Mouse (Mus musculus) spleen, postnatal 36 days (tissue): ENCODE measurements around the gene Slc19a2.
"Not testable (repeated sequence)": the region's sequence is repeated elsewhere in the genome, so short reads cannot be mapped to it uniquely, and the experiment has no call there.

Source experiments
- DNase-seq, 2 experiments: peaks; one replicate each; pipeline ENCODE4 v3.0.0; 2022; ENCODE audit warnings: low spot score in 2 of 2, mixed read lengths in 1 of 2

Slc19a2 gene

DNA sequence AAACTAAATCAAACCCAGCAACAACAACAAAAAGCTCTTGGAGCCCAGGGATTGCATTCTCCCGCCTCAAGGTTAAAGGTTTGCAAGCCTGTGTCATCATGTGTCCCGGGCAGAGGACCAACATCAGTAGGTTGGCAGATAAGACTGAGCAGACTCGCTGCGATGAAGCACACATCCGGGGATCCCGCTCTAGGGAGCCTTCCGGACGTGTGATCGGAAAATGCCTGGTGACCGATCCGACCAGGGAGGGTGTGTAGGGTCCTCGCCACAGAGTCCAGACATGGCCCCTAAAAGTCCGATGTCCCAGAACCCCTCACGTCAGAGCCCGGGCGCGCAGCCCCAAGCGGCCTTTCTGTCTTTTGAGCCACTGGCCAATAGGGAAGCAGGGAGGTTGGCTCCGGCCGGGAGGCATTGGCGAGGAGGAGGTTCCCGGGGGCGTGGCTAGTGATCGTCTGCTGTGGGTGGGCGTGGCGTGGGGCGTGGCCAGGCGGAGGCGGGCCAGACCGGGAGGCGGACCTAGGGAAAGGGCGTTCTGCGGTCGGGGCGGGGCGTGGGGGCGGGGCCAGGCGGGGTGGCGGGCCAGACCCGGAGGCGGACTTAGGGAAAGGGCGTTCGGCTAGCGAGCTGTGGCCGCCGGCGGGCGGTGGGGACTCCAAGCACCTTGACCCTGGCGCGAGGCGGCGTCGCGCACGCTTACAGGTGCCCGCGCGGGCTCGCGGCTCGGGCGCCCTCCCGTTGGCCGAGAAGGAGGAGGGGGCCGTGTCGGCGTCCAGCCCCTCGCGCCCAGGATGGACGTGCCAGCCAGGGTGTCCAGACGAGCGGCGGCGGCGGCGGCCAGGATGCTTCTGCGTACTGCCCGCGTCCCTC lies at the start of gene Slc19a2:
TSS of gene Slc19a2 (plus strand) at position 582 of the 867 bp plus-strand sequence.
- DNase-seq = peak; percentile 95 to 96

DNA sequence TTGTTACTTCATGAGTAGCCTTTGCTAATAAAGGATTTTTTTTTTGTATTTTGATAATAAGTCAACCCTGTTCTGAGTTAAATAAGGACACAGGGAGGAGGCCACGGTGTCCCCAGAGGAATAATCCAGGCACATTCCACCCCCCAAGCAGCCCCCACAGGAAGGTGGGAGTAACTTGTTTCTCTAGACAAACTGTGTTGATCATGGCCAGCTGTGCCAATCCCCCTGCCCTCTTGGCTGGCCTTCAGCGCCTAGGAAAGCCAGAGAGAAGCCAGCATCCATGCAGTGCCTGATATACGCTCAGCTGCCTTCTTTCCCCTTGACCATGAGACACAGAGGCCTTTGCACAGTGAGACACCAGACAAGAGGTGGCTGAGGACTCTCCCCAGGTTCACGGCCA lies 49.3 kb upstream of the Slc19a2 start:
- DNase-seq = no peak

DNA sequence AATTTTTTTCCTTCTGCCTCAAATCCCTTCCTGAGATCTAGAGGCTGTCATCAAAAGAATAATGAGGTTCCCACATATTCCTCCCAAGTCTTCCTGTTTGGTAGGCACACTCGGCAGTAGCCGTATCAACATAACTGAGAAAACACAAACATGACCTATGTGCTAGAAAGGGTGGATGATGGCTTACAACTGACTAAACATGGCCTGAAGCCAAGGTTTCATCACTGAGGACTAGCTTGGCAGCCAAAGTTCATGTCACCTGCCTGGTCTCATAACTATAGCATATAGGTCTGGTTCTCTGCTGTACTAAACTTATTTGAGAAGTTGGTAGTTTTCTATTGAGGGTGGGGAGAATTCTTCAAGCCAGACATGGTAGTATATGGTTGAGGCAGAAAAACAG lies 40.4 kb upstream of the Slc19a2 start:
- no peak for DNase-seq

DNA sequence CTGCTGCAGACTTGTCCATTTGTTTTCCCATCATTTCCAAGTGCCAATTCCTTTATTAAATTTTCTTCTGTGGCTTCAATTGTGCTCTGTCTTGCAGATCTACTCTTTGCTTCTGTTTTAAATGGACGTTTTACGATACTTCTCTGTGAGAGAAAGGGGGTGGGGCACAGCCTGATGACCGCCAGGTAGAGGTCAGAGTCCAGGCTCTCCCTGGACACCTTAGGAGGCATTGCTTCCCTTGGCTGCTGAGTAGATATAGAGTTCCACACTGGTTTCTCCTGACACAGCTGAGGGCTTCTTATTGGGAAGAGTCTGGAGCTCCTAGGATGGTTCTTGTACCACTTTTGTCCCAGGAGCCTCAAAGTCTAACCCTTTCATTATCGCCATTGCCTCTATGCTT lies 37.9 kb upstream of the Slc19a2 start:
- DNase-seq = no peak

DNA sequence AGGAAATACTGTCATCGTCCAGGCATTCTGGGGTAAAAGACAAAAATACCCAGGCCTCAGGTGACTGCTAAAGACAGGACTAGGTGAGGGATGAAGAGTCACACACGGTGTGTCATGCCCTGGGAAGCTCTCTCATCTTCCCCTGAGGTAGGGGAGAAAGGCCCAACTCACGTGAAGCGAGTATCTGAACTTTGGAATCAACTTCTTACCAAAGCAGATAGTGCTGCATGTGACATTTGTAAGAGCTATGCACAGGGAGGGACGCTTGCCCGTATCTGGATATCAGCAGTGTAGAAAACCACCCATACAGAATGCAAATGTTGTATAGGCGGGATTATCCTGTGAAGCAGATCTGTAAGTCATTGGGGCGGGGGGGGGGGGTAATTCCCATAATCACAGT lies 36.2 kb upstream of the Slc19a2 start:
- no peak for DNase-seq

DNA sequence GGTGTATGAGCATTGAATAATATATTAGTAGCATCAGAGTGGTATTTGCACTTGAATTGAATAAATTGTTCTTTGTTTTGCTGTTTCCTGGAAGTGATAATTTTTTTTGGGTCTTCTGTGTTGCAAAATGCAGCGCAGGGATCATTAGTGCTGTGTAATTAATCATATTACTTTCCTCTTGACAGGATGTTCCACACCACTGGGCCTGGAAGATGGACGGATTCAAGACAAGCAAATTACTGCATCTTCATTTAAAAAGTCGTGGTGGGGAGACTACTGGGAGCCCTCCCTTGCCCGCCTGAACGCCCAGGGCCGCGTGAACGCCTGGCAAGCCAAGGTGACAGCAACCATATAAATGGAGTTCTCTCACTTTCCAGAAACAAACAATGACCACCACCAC lies 34.7 kb upstream of the Slc19a2 start:
- no peak for DNase-seq

DNA sequence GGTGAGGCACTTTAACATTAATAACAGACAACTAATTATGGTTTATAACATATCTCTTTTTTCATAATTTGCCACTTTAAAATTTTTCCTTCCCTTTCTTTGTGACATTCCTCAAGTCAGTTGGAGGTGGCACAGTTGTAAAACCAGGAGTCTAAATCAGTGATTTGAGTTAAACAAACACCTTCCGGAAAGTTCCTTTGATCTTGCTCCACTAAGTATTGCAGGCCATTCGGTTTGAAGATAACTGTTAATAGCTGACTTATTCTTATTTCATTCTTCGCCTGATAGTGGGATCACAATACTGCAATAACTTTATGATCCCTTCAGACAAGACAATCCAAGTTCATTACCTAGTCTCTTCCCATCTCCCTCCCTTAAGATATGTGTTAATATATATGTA lies 33.7 kb upstream of the Slc19a2 start:
- no peak for DNase-seq

DNA sequence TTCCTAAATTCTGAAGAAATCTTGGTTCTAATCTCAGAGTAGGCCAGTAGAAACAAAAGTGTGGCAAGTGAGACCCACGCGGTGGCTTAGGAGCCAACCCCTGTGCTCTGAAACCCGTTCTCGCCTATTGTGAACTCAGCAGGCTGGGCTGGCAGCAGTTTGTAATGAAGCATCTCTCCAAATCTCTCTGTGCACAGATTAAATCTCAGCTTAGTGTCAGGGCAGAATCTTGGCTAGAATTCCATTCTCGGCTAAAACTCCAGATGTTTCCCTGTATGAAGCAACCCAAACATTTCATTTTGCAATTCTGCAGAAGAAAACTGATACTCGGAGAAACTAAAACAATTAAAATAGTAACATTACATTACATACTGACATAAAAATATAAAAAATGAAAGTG lies 33.3 kb upstream of the Slc19a2 start:
- DNase-seq = no peak

DNA sequence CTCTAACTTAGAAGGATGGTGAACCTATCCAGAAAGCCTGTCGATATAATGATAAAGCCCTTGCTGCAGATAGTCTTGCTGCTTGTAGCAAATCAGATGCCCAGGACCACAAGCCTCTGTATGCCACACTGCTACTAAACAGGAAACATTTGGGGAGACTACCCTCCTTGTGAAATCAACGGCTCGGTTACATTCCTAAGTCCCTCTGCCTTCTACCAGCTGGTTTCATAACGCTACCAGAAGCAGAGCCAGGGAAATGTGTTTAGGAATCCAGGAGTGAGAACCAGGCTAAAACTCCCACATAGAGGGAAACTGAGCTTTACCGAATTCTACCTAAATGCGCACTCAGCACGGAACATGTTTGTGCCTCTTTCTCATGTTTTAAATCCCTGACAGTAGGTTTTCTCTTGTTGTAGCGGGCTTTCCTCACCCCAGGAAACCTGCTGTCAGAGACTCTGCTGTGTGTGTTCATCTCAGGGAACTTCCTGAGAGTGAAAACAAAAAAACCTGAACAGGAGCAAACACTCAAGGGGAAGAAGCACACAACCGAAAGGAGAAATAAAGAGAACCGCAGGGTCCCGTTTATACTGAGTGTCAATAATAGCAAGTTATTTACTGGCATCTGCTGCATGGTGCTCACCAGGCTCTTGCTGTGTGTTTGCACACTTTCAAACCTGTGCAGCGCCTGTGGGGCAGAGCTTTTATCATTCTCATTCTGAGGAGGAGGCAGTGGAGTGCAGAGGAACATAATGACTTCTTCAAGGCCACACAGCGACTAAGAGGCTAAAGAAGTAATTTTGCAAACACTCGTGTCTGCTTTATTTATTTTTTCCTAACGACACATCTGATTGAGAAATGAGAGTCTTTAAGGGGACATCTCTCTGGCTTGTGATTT lies 30.8 kb upstream of the Slc19a2 start:
- DNase-seq = peak; percentile 10 to 31

DNA sequence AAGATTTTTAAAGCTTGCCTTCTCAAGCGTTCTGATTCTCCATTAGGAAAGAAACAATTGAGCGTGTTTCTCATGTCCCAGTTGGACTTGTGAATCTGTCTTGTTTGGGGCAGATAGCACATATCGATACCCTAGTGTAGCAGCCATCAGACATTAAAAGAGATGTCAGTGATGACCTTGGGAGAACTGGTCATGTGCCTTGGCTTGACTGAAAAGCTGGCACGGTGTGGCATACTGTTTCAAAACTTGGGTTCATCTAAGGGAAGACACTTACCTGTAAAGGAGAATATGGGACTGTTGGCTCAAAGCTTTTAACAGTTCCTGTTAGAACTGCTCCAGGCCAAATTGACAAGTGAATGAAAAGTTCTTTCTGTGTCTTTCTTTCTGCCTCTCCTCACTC lies 28.6 kb upstream of the Slc19a2 start:
- no peak for DNase-seq

DNA sequence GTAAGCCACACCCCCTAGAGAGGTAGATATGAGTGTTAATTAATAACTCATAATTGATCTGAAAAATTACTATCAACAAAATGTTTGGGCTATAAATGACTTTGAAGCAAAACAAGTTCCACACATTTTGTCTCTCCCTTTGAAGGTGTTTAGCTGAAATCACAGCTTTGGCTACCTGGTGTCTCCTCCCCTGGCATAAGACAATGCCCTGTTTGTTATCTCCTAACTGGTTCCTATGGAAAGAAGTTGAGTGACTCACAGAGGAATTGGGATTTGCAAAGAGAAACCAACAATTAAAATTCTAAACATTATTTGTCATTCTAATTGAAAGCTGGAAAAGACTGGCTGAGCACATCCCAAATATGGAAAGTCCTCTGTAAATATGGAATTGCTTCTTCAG lies 25.8 kb upstream of the Slc19a2 start:
- no peak for DNase-seq

DNA sequence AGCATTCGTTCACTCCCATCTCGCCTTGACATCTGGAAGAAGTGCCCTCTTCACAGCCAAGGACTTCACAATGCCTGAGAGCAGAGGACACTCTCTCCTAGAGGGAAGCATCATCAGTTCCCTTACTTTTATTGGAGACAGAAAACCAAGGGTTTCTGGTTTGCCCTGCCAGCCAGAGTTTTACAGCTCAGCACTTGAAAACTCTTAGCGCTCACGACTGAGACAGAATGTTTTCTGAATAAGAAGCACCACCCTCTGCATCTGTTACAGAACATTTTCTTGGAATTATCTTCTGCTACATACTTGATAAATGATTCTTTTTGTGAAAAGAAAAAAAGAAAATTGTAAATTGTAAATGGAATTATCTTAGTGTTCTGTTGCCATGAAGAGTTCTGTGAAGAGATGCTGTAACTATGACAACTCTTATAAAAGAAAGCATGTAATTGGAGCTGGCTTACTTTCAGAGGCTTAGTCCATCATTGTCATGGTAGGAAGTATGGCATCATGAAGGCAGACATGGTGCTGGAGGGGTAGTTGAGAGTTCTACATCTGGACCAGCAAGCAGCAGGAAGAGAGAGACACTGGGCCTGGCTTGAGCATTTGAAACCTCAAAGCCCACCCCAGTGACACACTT lies 16.8 kb upstream of the Slc19a2 start:
- not testable (repeated sequence) for DNase-seq

DNA sequence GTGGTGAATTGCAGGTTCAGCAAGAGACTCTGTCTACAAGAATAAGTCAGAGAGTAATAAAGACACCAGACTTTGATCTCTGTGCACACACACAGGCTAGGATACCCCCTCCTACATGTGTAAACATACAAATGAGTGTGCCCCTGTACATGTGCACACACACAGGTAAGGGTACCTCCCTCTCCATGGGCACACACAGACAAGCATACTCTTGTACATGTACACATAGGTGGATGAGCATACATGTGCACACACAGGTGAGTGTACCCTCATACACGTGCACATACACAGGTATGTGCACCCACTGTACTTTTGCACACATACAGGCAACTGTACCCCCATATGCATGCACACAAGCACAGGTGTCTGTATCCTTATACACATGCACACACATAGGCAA lies 15.4 kb upstream of the Slc19a2 start:
- DNase-seq = no peak

DNA sequence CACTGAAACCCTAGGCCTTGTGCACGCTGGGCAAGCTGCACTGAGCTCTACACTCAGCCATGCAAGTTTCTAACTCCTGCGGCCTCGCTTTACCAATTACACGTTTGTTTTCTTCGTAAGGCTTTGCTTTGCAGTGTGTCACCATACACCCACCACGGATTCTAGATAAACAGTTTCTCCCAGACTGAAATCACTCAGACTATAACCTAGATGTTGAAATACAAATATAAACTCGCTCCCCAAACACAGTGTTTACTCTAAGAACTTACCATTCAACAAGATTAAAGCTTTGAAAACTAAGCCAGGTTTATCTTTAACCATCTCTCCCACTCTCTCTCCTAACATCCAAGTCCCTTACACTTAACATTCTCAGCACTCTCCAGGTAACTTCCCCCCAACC lies 13.8 kb upstream of the Slc19a2 start:
- DNase-seq = no peak

DNA sequence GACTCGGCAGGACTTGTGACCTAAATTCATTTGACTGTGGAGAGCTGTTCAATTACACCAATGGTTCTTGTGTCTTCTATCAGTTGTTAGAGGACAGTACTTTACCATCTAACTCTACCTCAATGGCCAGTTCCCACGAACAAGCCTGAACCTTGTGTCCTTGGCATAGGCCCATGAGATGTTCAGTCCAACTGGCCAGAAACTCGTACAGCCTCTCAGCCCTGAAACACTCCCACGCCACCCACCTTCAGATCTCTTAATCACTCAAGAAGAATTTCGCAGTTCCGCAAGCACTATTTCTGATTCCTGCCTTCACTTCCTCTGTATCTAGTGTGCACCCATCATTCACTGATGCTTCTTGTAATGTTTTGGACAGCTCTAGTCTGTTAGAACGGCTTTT lies 12.8 kb upstream of the Slc19a2 start:
- DNase-seq = no peak

DNA sequence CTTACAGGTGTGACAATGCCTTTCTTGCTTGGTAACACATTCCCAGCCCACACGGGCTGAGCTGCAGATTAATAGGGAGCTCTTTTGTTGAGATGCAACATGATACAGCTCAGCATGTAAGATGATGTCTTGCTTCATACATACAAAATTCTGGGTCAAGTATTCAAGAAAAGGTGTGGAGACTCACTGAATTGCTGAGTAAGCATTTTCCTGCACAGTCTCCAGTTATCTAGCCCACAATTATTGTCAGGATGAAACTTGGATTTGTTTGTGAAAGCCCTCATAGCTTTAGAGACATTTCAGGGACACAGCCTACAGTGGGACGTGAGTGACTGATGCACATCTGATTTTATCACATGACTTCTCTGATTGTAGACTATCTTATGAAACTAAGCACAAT lies 7.4 kb upstream of the Slc19a2 start:
- DNase-seq = no peak

DNA sequence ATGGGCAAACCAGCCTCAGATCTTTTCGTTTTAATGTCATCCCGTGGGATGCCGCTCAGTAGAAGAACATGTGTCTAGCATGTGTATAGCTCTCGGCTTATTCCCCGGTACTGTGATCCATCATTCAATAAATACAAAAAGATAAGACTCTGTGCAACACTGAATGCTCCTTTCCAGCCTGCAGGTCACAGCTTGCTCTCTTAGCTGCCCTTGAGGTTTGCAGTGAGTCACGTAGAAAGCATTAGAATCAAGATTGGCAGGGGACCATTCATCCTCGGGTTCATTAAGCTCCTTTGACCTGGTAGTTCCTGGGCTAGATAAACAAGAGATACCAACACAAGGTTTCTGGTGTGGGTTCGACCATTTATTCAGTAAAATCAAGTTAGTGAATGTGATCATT lies 6.0 kb upstream of the Slc19a2 start:
- DNase-seq = no peak

DNA sequence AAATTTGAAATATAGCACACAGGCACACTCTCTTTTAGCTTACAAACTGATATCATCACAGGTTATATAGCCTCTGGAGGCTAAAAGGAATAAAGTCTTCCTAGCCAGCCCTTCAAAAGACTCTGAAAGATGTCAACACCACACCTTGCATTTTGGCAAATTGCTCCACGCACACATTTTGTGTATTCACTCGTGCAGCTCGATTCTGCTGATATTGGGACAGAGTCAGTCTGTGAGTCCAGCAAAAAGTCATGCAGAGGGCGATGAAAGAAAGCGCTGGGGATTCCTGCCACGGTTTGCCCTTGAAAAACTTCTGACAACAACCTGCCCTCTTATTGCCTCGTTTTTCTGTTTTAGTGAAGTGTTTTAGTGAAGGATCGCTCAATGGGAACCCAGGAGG lies 1.4 kb upstream of the Slc19a2 start:
- no peak for DNase-seq

DNA sequence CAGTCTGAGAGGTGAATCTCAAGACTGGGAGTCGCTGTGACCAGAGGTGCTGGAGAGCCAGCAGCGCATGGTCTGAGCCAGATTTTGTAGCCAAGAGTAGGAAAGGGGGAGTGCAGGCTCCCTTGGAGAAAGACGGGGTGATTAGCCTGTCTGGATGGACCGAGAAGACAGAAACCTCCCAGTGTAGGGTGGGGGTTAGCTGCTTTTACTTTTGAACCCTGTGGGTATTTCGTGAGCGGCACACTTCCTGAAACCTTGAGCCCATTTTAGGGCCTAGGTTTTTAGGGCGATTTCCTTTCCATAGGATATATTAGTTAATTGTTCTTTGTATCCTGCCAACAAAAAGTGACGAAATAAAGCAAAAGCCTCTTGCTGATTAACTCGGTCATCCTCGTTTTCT lies 875 bp upstream of the Slc19a2 start:
- DNase-seq = peak in 1 of 2 experiments; percentile 5

DNA sequence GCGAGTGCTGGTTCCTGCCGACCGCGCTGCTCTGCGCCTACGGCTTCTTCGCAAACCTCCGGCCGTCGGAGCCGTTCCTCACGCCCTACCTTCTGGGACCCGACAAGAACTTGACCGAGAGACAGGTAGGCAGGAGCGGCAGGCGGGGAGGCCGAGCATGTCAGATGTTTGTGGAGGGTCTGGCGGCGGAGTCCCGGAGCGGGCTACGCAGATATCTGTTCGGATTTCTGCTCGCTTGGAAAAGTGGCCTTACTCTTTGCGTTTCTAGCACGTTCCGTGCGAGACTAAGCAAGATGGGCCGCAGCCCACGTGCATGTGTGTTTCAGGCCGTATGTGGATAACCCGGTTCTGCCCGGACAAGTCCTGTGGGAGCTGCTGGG lies 476 bp downstream of the Slc19a2 start:
- no peak for DNase-seq

DNA sequence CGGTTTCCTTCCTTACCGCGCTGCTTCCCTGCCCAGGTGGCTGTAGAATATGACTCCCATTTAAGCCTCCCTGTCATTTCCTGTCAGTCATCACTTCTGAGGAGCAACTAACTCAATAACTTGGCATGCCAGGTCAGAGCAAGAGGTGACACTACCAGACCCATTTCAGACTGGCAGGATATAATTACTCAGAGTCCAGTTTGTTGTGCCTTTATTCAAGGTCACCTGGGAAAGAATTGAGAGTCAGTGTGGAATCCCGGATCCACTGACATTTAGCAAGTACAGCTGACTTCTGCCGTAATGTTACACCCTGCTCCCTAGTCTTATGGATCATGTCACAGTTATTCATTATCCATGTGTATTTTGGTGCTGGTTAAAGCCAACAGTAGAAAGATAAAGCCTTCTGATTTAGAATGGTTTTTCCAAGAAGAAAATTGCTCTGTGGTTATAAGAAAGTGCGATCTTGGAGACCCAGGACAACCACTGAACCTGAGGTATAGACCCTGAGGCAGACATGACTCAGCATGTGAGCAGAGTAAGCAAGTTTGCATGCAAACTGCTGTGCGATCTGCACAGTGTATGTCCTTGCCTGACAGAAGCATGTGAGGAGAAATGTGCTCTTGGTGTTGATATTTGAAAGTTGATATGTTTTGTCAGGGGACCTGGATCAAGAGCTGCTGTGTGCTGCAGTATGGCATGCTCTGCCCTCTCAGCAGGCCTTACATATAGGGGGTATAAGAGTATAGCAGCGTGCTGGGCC lies 1.7 kb downstream of the Slc19a2 start:
- DNase-seq = no peak

DNA sequence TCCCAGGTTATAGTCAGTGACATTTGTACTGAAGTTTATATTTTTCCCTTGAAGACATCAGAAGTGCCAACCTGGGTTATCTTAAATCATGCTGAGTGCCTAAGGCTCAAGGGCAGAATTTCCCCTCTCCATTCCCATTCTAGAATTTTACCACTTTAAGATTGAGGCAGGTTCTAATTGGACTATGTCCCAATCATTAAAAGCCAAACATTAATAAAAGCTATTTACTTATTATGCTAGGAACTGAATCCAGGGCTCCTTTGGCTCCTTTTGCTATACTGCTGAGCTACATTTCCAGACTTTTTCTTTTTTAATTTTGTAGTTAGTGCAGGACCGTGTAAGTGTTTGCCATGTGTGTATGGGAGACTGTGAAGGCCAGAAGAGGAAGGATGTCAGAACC lies 2.6 kb downstream of the Slc19a2 start:
- no peak for DNase-seq
